Mouse (Mus musculus): ENCODE measurements around the gene Zfp459.
A peak's percentile ranks its signal among the peaks of the same experiment; 100 is the strongest.
"Not testable (repeated sequence)": the region's sequence is repeated elsewhere in the genome, so short reads cannot be mapped to it uniquely, and the experiment has no call there.

Zfp459 gene

DNA sequence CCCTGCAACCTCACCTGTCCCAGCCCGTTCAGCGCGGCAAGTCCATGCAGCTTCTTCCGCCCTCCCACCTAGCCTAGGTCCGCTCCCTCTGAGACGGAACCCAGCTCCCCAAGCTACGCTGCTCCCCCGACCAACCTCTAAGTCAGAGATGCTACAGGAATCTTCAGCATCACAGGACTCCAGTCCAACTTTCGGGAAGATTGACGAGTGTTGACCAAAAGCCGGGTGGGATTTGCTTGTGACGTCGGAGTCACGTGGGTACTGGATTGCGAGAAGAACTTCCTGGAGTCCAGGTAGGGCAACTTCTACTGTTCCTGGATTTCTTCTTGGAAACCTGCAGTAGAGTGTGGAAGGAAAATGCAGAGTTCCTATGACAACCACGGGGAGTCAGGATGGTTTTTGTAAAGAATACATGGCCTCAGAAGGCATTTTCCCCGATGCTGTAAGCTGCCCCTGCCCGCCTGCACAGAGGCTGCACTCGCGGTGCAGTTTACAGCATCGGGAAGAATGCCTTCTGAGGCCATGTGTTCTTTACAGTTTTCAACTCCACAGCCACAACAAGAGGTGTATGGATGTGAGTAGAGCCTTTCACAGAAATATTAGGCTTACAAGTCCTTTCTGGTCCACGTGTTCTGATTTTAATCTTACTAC, at the start of gene Zfp459:
Zfp459 (minus strand) TSS at position 212 of the 651 bp plus-strand sequence.
- peak; percentile 7 for DNase-seq (ENCODE audit: low spot score)

DNA sequence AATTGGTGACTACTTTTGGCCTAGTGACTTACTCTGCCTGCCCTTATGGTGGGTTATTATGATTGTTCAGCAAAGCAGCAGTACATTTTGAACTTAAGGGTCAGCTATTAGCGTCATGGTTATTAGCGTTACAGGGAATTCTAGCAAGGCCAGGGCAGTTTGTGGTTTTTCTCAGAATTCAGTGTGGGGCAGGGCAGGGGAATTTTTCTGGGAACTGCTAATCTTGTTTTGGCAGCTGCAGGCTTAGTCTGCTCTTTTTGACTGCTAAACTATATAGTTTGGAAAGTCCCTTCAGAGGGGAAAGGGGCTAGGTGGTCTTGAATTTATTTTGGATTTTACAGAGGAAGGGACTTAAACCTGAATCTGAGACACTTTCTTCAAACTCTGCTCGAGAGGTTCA, 48.1 kb upstream of the Zfp459 start:
- DNase-seq (ENCODE audit: low spot score): peak; percentile 64

DNA sequence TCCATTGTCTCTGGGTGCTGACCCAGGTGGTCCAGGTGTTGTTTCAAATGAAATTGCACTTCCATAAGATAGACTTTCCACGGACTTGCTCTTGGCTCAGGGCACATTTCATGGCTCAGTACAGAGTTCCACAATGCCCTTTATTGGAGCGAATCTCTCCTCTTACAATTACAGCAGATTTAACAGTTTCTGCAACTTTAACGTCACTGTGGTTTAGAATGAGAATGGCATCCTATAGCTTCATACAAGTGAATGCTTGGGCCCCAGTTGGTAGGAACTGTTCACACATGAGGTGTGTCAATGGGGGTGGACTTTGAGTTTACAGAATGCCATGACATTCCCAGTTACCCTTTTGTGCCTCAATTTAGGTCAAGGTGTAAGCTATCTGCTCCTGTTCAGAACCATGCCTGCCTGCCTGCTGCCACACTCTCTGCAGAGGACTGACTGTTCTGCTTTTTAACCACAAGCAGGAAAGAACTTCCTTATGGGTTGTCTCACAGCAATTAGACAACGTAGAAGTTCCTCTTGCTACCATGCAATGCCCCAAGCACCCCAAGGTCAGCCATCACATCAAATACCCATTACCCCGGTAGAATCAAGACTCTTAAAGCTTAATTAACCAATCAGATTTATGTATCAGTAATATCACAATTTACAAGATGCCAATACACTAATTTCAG, 42.4 kb upstream of the Zfp459 start:
- not testable (repeated sequence) for DNase-seq (ENCODE audit: low spot score)

DNA sequence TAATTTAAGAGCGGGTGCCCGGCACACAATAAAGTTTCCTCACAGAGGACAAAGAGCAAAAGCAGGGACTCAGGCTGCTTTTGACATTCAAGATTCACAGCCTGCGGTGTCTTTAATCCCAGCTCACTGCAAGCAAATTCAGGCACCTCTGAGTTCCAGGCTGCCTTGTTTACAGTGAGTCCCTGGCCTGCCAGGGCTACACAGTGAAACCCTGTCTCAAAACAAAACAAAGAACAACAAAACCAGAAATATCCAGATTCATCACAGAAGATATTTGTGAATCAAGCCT, 30.7 kb upstream of the Zfp459 start:
- peak; percentile 57 for DNase-seq (ENCODE audit: low spot score)

DNA sequence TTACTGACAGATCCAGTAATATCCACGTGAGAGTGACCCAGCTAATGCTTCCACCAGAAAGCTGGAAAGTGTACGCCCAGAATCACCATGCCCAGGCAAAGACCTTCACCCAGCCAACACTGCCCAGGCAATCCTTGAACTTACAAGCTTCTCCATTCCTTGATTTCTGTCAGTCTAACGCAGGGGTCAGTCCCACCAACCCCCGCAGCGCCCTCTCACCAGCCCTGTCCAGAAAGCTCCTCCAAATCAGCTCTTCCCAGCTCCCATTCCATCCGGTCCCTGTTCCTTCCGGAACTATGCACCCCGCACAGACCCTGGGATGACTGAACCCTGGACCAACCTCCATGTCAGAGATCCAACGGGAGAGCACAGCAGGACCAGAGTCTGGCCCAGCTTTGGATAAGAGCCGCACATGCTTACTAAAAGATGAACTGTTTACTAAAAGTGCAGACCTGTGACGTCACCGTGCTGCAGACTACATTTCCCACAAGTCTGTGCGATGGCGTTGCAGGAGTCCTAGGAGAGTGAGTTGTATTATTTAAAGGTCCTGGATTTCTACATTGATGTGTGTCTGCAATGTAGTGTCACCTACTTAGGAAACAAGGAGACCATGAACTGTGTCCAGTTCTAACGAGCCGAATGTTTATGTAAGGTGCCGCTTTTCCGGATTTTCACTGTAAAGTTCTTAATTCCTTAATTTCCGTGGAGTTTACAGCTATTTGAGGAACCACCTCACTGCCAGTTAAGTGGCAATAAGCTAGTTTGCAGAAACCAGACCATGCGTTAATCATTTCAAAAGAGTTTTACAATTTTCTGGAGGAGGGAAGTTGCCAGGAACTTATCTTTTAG, 30.2 kb upstream of the Zfp459 start, which contains the start of gene Zfp874a:
Zfp874a (minus strand) TSS at position 453 of the 849 bp plus-strand sequence.
- DNase-seq (ENCODE audit: low spot score): peak; percentile 93

DNA sequence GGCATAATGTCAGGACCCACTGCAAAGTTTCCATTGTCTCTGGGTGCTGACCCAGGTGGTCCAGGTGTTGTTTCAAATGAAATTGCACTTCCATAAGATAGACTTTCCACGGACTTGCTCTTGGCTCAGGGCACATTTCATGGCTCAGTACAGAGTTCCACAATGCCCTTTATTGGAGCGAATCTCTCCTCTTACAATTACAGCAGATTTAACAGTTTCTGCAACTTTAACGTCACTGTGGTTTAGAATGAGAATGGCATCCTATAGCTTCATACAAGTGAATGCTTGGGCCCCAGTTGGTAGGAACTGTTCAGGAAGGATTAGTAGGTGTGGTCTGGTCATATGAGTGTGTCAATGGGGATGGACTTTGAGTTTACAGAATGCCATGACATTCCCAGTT, 15.9 kb upstream of the Zfp459 start:
- DNase-seq (ENCODE audit: low spot score): not testable (repeated sequence)

DNA sequence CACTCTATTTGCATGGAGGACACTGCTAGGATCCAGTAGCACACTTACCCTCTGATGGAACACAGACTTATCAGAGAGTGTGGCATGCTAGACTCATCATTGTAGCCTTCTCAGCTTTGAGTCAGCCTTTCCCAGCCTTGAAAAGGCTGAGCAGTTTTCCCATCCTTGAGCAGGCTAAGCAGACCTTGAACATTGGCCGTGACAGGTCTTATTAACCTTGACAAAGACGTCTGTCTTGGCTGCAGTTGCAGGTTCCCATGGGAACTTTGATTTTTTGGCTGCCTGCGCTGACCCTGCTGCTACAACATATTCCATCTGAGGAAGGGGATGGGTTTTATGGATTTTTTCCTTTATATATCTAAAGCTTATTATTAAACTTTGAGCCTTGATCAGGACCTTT, 6.9 kb upstream of the Zfp459 start:
- no peak for DNase-seq (ENCODE audit: low spot score)

DNA sequence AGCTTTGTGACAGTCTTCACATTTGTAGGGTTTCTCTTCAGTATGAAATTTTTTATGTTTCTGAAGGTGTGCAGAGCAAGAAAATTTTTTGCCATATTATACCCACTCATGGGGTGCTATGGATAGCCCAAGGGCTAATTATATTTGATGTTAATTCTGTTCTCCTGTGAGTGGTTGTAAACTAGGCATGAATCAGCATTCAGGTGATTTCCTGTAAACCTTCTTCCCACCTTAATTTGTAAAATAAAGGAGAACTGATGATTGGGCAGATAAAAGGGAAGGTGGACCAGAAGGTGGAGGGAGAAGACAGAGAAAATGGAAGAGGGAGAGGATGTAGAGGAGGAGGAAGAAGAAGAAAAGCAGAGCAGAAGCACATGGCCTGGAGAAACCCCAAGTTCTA, 4.5 kb upstream of the Zfp459 start:
- not testable (repeated sequence) for DNase-seq (ENCODE audit: low spot score)

DNA sequence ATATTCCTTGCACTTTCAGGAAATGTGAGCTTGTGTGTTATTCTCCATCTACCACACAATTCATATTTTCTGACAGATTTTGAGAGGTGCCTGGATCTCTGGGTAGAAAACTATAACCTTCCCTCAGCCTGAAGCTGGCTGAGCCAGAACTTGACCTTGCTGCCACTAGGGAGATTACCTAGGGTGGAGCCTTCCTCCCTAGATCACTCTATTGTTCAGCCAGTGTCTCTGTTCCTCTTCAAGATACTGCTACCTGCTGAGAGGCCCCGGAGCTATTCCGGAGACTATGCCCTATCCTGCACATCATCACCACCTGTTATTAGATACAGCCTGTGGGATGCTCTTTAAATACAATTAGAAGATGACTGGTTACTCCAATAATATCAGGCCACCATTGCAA, 1.3 kb upstream of the Zfp459 start:
- DNase-seq (ENCODE audit: low spot score): not testable (repeated sequence)

DNA sequence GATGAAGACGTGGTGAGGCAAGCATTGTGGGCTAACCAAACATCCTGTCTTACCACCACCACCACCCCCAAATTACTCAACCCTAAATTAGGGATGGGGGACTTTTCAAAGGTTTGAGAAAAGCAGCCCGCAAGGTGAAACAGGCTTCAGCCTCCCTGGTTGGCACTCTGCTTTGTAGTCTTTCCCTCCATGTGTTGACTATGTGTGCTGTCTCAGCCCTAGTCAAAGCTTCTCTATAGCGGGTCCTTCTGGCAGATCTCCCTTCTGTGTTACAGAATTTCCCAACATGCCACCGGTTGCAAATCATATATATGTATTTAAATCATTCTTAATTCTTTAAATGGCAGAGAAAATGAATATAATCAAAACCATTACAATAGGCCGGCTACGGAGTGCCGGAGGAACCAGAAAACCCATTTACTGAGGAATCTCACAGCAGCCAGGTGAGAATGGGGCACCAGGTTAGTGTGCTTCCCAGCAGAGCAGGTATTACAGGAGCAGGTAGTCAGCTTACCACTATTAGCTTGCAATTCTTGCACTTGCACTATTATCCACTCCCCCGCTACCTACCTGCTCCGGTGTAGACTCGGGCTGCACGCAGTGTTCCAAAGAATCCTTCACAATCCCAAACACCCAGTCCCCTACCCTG, 536 bp downstream of the Zfp459 start:
- DNase-seq (ENCODE audit: low spot score): no peak

DNA sequence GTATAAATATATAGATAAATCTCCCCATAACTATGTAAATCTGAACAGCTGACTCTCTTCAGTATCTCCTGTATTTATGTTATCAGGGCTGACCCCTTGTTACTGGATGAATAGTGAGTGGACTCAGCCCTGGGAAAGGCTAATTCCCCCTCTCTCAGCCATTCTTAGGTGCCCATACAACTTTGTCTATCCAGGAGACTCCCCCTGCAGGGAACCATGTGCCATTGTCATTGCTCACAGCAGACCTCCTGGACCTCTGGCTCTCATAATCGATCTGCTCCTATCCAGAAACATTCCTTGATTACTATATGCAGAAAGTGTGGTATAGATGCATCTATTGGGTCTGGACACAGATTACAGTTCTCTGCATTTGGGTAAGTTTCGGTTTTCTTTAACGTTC, 4.4 kb downstream of the Zfp459 start:
- DNase-seq (ENCODE audit: low spot score): no peak

DNA sequence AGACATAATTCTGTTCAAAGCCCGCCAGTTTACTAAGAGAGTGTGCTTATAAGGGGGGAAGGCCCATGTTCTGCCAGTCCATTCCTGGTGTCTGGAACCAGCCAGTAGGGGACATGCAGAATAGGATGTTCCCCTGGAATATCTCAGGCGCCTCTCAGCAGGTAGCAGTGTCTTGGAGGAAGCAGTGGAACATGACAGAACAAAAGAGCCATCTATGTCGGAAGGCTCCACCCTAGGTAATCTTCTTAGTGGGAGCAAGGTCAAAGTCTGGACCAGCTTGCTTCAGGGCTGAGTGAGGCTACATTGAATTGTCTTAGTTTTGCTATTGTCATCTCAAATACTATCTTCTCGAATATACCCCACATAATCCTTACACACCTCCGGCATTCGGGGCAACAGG, 5.5 kb downstream of the Zfp459 start:
- DNase-seq (ENCODE audit: low spot score): no peak

DNA sequence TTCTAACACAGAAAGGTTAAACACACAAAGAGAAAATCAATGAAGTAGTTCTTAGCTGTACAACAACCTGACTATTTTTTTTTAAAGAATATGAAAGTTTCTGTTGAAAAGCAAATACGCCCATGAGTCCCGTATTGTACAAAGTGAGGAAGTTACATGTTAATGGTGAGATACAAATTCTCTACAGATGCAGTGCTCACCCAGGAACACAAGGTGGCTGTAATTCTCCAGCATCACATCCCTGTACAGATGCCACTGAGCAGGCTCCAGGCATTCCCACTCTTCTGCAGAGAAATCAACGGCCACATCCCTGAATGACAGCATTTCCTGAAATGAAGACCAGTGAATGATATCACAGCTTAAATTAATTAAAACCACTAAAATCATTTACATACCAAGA, 7.6 kb downstream of the Zfp459 start:
- not testable (repeated sequence) for DNase-seq (ENCODE audit: low spot score)

DNA sequence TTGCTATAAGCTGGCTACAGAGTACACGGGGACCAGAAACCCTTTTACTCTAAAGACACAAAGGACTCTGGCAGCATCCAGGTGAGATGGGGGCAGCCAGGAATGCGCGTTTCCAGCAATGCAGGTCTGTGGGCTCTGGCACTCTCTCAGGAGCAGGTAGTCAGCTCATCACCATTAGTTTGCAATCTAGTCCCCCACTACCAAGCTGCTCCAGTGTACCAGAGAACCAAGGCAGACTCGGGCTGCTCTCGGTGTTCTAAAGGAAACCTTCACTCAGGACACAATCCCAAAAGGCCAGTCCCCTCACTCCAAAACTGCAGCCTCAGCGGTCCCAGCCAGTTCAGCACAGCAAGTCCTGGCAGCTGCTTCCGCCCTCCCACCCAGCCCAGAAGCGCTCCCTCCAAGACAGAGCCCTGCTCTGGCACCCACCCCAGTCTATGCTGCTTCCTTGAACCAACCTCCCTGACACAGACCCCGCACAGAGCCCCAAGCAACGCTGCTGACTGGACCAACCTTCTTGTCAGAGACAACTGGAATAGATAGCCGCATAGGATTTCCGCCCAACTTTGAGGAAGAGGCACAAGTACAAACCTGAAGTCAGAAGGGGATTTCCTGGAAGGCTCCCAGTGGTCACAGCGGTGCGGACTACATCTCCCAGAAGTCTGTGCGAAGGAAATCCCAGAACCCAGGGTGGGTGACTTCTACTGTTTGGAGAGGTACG, 21.9 kb downstream of the Zfp459 start, which contains the start of gene Zfp429:
Zfp429 (minus strand) TSS at position 637 of the 721 bp plus-strand sequence.
- peak; percentile 57 for DNase-seq (ENCODE audit: low spot score)

DNA sequence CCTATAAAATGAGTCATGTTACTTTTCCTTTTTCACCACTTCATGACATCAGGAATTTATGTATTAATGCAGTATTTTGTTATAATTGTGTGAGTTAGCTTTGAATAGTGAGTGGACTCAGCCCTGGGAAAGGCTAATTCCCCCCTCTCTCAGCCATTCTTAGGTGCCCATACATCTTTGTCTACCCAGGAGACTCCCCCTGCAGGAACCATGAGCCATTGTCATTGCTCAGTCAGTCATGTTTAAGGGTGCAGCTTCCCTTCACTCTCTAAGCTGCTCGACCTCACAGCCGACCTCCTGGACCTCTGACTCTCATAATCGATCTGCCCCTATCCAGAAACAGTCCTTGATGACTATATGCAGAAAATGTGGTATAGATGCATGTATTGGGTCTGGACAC, 45.0 kb downstream of the Zfp459 start:
- not testable (repeated sequence) for DNase-seq (ENCODE audit: low spot score)

DNA sequence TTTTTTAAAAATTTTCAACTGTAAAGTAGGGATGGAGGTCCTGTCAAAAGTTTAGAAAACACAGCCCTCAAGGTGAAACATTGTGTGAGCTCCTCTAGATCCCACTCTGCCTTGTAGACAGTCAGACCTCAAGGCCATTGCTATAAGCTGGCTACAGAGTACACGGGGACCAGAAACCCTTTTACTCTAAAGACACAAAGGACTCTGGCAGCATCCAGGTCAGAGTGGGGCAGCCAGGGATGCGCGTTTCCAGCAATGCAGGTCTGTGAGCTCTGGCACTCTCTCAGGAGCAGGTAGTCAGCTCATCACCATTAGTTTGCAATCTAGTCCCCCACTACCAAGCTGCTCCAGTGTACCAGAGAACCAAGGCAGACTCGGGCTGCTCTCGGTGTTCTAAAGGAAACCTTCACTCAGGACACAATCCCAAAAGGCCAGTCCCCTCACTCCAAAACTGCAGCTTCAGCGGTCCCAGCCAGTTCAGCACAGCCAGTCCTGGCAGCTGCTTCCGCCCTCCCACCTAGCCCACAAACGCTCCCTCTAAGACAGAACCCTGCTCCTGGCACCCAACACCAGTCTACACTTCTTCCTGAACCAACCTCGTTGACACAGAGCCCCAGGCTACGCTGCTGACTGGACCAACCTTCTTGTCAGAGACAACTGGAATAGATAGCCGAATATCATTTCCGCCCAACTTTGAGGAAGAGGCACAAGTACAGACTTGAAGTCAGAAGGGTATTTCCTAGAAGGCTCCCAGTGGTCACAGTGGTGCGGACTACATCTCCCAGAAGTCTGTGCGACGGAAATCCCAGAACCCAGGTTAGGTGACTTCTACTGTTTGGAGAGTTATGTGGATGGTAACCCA, 45.9 kb downstream of the Zfp459 start, which contains the start of the genes Gm28041 and Zfp456:
Gm28041 (minus strand) TSS at position 684 of the 862 bp plus-strand sequence.
Zfp456 (minus strand) TSS at position 761 of the 862 bp plus-strand sequence.
- peak; percentile 63 for DNase-seq (ENCODE audit: low spot score)

DNA sequence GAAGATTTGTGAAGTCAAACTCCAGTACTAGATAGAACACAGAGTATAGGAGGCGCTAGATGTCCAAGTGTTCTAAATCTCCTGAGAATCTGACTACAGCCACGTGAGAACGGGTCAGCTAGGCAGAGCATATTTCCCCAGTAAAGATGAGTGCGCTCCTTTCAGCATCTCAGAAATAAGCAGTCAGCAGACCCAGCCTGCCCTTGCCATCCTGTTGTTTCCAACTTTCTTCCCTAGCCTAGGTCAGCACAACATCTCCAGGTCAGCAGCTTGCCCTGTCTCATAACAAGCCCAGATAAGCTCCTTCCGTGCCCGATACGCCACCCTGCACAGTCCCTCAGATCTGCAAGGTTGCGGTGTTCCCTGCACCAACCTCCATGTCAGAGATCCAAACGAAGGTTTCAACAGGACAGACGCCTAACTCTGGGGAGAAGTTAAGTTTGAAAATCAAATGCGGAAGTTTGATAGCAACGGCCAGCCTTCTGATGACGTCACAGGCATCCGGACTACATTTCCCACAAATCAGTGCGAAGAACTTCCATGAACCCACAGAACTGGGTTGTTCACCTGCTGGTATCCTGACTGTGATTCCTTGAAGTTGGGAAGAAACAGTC, 61.0 kb downstream of the Zfp459 start, which contains the start of the genes Gm28044 and Zfp953:
Gm28044 (minus strand) TSS at position 406 of the 614 bp plus-strand sequence.
Zfp953 (minus strand) TSS at position 475 of the 614 bp plus-strand sequence.
- peak; percentile 87 for DNase-seq (ENCODE audit: low spot score)
